Mouse (Mus musculus) hindbrain, embryonic 14.5 days (tissue): ENCODE measurements around the gene Lzic. TPM values are rescaled to one million over a fixed set of nuclear protein-coding genes. Genes with fewer than 3 reads are reported as not detected.
"Not testable (repeated sequence)": the region's sequence is repeated elsewhere in the genome, so short reads cannot be mapped to it uniquely, and the experiment has no call there.

Experiments
- ATAC-seq: fragments of 200-750 bp; cut with Nextera tagmentation; 2 replicates; pipeline ENCODE4 v1.8.0; 2017; ENCODE audit warnings: moderate number of reproducible peaks, mild to moderate bottlenecking, moderate TSS enrichment, moderate library complexity; ENCODE audit not compliant: low FRiP score
- DNase-seq: peaks from one replicate; pipeline ENCODE4 v3.0.0-alpha.2; 2015; ENCODE audit warnings: low spot score
- H3K27ac ChIP-seq: fragments of 300-500 bp; sonication (generic); 2 replicates; pipeline ENCODE4 v1.5.1; 2014; ENCODE audit warnings: mild to moderate bottlenecking, moderate library complexity
- H3K27me3 ChIP-seq: fragments of 300-500 bp; sonication (generic); 2 replicates; pipeline ENCODE4 v1.6.1; 2014; ENCODE audit warnings: mild to moderate bottlenecking, low read length, mixed read lengths; ENCODE audit not compliant: control insufficient read depth, insufficient read depth
- H3K36me3 ChIP-seq: fragments of 300-500 bp; sonication (generic); replicated peaks from 2 replicates; pipeline ENCODE4 v1.6.1; 2014; ENCODE audit not compliant: control insufficient read depth, insufficient read depth
- H3K4me1 ChIP-seq: fragments of 300-500 bp; sonication (generic); replicated peaks from 2 replicates; pipeline ENCODE4 v1.6.1; 2014; ENCODE audit warnings: antibody characterized with exemption, low read length, mixed read lengths; ENCODE audit not compliant: control insufficient read depth, insufficient read depth
- H3K4me2 ChIP-seq: fragments of 300-500 bp; sonication (generic); replicated peaks from 2 replicates; pipeline ENCODE4 v1.6.1; 2014; ENCODE audit warnings: mild to moderate bottlenecking, moderate library complexity
- H3K4me3 ChIP-seq: fragments of 300-500 bp; sonication (generic); replicated peaks from 2 replicates; pipeline ENCODE4 v1.5.1; 2014; ENCODE audit warnings: mild to moderate bottlenecking, low read length
- H3K9ac ChIP-seq: fragments of 300-500 bp; sonication (generic); 2 replicates; pipeline ENCODE4 v1.6.1; 2014
- H3K9me3 ChIP-seq: fragments of 300-500 bp; sonication (generic); 2 replicates; pipeline ENCODE4 v1.6.1; 2016; ENCODE audit warnings: low read length; ENCODE audit not compliant: control insufficient read depth
- WGBS: fragments of 180-500 bp; shearing (Covaris S2); extraction: QIAGEN DNeasy Blood & Tissue Kit; methylation state at CpG from one replicate; pipeline ENCODE4 v1.1.7; 2014; 5-methylcytosine and 5-hydroxymethylcytosine counted together
- polyA plus RNA-seq: library from polyadenylated mRNA; unstranded; fragments of >200 nt; fragmentation: Nextera tagmentation; extraction: Ambion mirVana; gene quantifications from 2 replicates; pipeline ENCODE4 v1.2.1, GENCODE M21; 2014

The Lzic gene
- polyA plus RNA-seq, 1 experiment from 2014 or later, result 52.5 TPM

- no peak overlapping the region for H3K9ac ChIP-seq
- WGBS, result 85% methylated on average over 17 of the region's 17 CpGs
- H3K4me1 ChIP-seq, result no peaks in the 10 kb centered on the region
Observed at GRCm38 (mm10) chr4:149454263-149454662, 30.8 kb upstream of the Lzic start.

GRCm38 (mm10) chr4:149454879-149455278, 30.1 kb upstream of the Lzic start, which contains the start of gene Rbp7:
Gene Rbp7, minus strand, starts transcription at chr4:149454978.
- H3K9me3 ChIP-seq, result no peaks in the 10 kb centered on the region
- no peaks in the 10 kb centered on the region for H3K4me1 ChIP-seq
- no peaks in the 10 kb centered on the region for H3K27me3 ChIP-seq
- no peak within 1 kb of the TSS for H3K4me3 ChIP-seq
- no peaks in the 10 kb centered on the region for H3K36me3 ChIP-seq
- no peak within 1 kb of the TSS for H3K4me2 ChIP-seq
- no peak within 1 kb of the TSS for H3K27ac ChIP-seq
- ATAC-seq, result no peak
- WGBS, result 63% methylated on average over 8 of the region's 8 CpGs
- DNase-seq, result no peak
- H3K9ac ChIP-seq, result no peak within 1 kb of the TSS

More at GRCm38 (mm10) chr4:149454263-149454662, 30.8 kb upstream of the Lzic start:
- H3K9me3 ChIP-seq, result no peaks in the 10 kb centered on the region
- no peaks in the 10 kb centered on the region for H3K27me3 ChIP-seq
- no peak overlapping the region for H3K27ac ChIP-seq
- ATAC-seq (no peak), DNase-seq (no peak)
- no peak overlapping the region for H3K4me2 ChIP-seq
- no peak overlapping the region for H3K4me3 ChIP-seq
- no peaks in the 10 kb centered on the region for H3K36me3 ChIP-seq

- not testable (repeated sequence) for H3K4me1 ChIP-seq, DNase-seq, H3K9ac ChIP-seq, ATAC-seq, H3K27ac ChIP-seq, H3K27me3 ChIP-seq, H3K9me3 ChIP-seq, H3K4me2 ChIP-seq, H3K36me3 ChIP-seq, H3K4me3 ChIP-seq
- WGBS, result 86% methylated on average over 26 of the region's 27 CpGs
Observed at GRCm38 (mm10) chr4:149457163-149457562, 27.9 kb upstream of the Lzic start.

GRCm38 (mm10) chr4:149457831-149458430, 27.1 kb upstream of the Lzic start:
- H3K9me3 ChIP-seq, result no peaks in the 10 kb centered on the region
- H3K27ac ChIP-seq, result no peak overlapping the region
- H3K9ac ChIP-seq, result no peak overlapping the region
- ATAC-seq (no peak), DNase-seq (no peak)
- H3K27me3 ChIP-seq, result no peaks in the 10 kb centered on the region
- no peak overlapping the region for H3K4me3 ChIP-seq
- H3K36me3 ChIP-seq, result no peaks in the 10 kb centered on the region
- H3K4me1 ChIP-seq, result no peaks in the 10 kb centered on the region
- 82% methylated on average over 6 of the region's 6 CpGs for WGBS
- H3K4me2 ChIP-seq, result no peak overlapping the region

- no peaks in the 10 kb centered on the region for H3K9me3 ChIP-seq
- H3K4me3 ChIP-seq, result no peak overlapping the region
- H3K27ac ChIP-seq, result no peak overlapping the region
- H3K4me1 ChIP-seq, result no peaks in the 10 kb centered on the region
- DNase-seq, result no peak
- no peak for ATAC-seq
- no peaks in the 10 kb centered on the region for H3K27me3 ChIP-seq
- H3K4me2 ChIP-seq, result no peak overlapping the region
- H3K9ac ChIP-seq, result no peak overlapping the region
- WGBS, result 58% methylated on average over 5 of the region's 5 CpGs
- H3K36me3 ChIP-seq, result no peaks in the 10 kb centered on the region
Observed at GRCm38 (mm10) chr4:149458526-149458925, 26.5 kb upstream of the Lzic start.

- WGBS, result 78% methylated on average over 1 of the region's 1 CpGs
Observed at GRCm38 (mm10) chr4:149459425-149459824, 25.6 kb upstream of the Lzic start.

GRCm38 (mm10) chr4:149460475-149460874, 24.6 kb upstream of the Lzic start:
- ATAC-seq, H3K36me3 ChIP-seq, H3K4me1 ChIP-seq, H3K9me3 ChIP-seq, DNase-seq, H3K27ac ChIP-seq, H3K4me2 ChIP-seq, H3K4me3 ChIP-seq, H3K9ac ChIP-seq, H3K27me3 ChIP-seq: not testable (repeated sequence)
- WGBS, result 84% methylated on average over 2 of the region's 2 CpGs

More at GRCm38 (mm10) chr4:149459425-149459824, 25.6 kb upstream of the Lzic start:
- Histone ChIP-seq H3K4me1 (no peaks in the 10 kb centered on the region), H3K27me3 (no peaks in the 10 kb centered on the region), H3K4me2 (no peak overlapping the region), H3K9ac (no peak overlapping the region), H3K36me3 (no peaks in the 10 kb centered on the region), H3K9me3 (no peaks in the 10 kb centered on the region), H3K27ac (no peak overlapping the region), H3K4me3 (no peak overlapping the region)
- ATAC-seq, result no peak
- no peak for DNase-seq

- DNase-seq, result no peak
- 63% methylated on average over 7 of the region's 7 CpGs for WGBS
- no peak overlapping the region for H3K4me3 ChIP-seq
- H3K9me3 ChIP-seq, result no peaks in the 10 kb centered on the region
- H3K27ac ChIP-seq, result no peak overlapping the region
- H3K4me1 ChIP-seq, result no peaks in the 10 kb centered on the region
- no peaks in the 10 kb centered on the region for H3K27me3 ChIP-seq
- no peak for ATAC-seq
- H3K9ac ChIP-seq, result no peak overlapping the region
- H3K36me3 ChIP-seq, result no peaks in the 10 kb centered on the region
- H3K4me2 ChIP-seq, result no peak overlapping the region
Observed at GRCm38 (mm10) chr4:149461579-149462304, 23.3 kb upstream of the Lzic start.

GRCm38 (mm10) chr4:149462305-149462971, 22.6 kb upstream of the Lzic start:
- WGBS, result 82% methylated on average over 6 of the region's 6 CpGs
- Histone ChIP-seq H3K9me3 (no peaks in the 10 kb centered on the region), H3K4me1 (no peaks in the 10 kb centered on the region), H3K9ac (no peak overlapping the region), H3K27ac (no peak overlapping the region), H3K27me3 (no peaks in the 10 kb centered on the region), H3K4me3 (no peak overlapping the region), H3K36me3 (no peaks in the 10 kb centered on the region), H3K4me2 (no peak overlapping the region)
- ATAC-seq, result no peak
- DNase-seq, result no peak
